Mouse (Mus musculus) left cerebral cortex, postnatal 36 days (tissue): Measurements from ENCODE around the gene Asb8. TPM values are rescaled to one million over a fixed set of nuclear protein-coding genes. Genes with fewer than 3 reads are reported as not detected.
A peak's percentile ranks its signal among the peaks of the same experiment; 100 is the strongest.

Experiments
- DNase-seq, 2 experiments: peaks; one replicate each; pipeline ENCODE4 v3.0.0; 2021 to 2022; ENCODE audit warnings: low spot score in 2 of 2, mixed read lengths in 1 of 2
- intact Hi-C: fragments of 180-260 bp; cut with DNase I; formaldehyde crosslinking; loops from one replicate; pipeline ENCODE4 v1.15.1; 2025
- total RNA-seq, 2 experiments: library from RNA; stranded (reverse); gene quantifications; 2 replicates each; pipeline ENCODE4 v1.2.3; 2021

The Asb8 gene
- total RNA-seq, 2 experiments from 2014 or later = 48.0 to 54.0 TPM

GRCm38 (mm10) chr15:98161026-98161805, 4.2 kb downstream of the Asb8 start:
- intact Hi-C loops = loop anchor here (10.0 kb wide), 1 partner anchor 196 kb away; the partner anchor contains the start of gene Tmem106c
- no peak for DNase-seq

GRCm38 (mm10) chr15:98157253-98157652, 8.2 kb downstream of the Asb8 start:
- DNase-seq = no peak

GRCm38 (mm10) chr15:98155944-98156343, 9.5 kb downstream of the Asb8 start:
- intact Hi-C loops = no loop called here
- no peak for DNase-seq

More at GRCm38 (mm10) chr15:98157253-98157652, 8.2 kb downstream of the Asb8 start:
- intact Hi-C loops = no loop called here

GRCm38 (mm10) chr15:98155272-98155671, 10.2 kb downstream of the Asb8 start:
- no peak for DNase-seq
- intact Hi-C loops = no loop called here

GRCm38 (mm10) chr15:98154631-98155030, 10.8 kb downstream of the Asb8 start:
- no peak for DNase-seq
- intact Hi-C loops = no loop called here

- no peak for DNase-seq
- intact Hi-C loops = no loop called here
These were observed 11.3 kb downstream of the Asb8 start for GRCm38 (mm10) chr15:98154146-98154545.

- DNase-seq = no peak
- intact Hi-C loops = no loop called here
These were observed 11.8 kb downstream of the Asb8 start for GRCm38 (mm10) chr15:98153625-98154024.

GRCm38 (mm10) chr15:98152916-98153315, 12.5 kb downstream of the Asb8 start:
- intact Hi-C loops = no loop called here
- DNase-seq = no peak

GRCm38 (mm10) chr15:98149166-98149602, 16.2 kb downstream of the Asb8 start:
- intact Hi-C loops = loop anchor here (5.0 kb wide), 2 partner anchors 42 to 57 kb away; partner anchors contain the start of genes Pfkm and Senp1
- DNase-seq = no peak

- intact Hi-C loops = loop anchor here (5.0 kb wide), 2 partner anchors 41 to 56 kb away; partner anchors contain the start of genes Pfkm and Senp1
- DNase-seq = no peak
These were observed 17.1 kb downstream of the Asb8 start for GRCm38 (mm10) chr15:98148356-98148755.

- DNase-seq = peak; percentile 94 to 95
- intact Hi-C loops = loop anchor here (5.0 kb wide), 2 partner anchors 38 to 53 kb away; partner anchors contain the start of genes Pfkm and Senp1
These were observed 19.8 kb downstream of the Asb8 start for GRCm38 (mm10) chr15:98145559-98146181.

GRCm38 (mm10) chr15:98144861-98145507, 20.4 kb downstream of the Asb8 start:
- no peak for DNase-seq
- intact Hi-C loops = loop anchor here (5.0 kb wide), 2 partner anchors 38 to 53 kb away; partner anchors contain the start of genes Pfkm and Senp1

- intact Hi-C loops = no loop called here
- no peak for DNase-seq
These were observed 22.9 kb downstream of the Asb8 start for GRCm38 (mm10) chr15:98142515-98142914.

- intact Hi-C loops = no loop called here
- no peak for DNase-seq
These were observed 24.6 kb downstream of the Asb8 start for GRCm38 (mm10) chr15:98140809-98141208.

- intact Hi-C loops = no loop called here
- no peak for DNase-seq
These were observed 25.7 kb downstream of the Asb8 start for GRCm38 (mm10) chr15:98139763-98140162.

- DNase-seq = no peak
- intact Hi-C loops = no loop called here
These were observed 28.6 kb downstream of the Asb8 start for GRCm38 (mm10) chr15:98136871-98137270.

- no peak for DNase-seq
- intact Hi-C loops = no loop called here
These were observed 29.8 kb downstream of the Asb8 start for GRCm38 (mm10) chr15:98135671-98136070.

GRCm38 (mm10) chr15:98134666-98135065, 30.8 kb downstream of the Asb8 start:
- DNase-seq = no peak
- intact Hi-C loops = no loop called here

GRCm38 (mm10) chr15:98134034-98134433, 31.4 kb downstream of the Asb8 start:
- no peak for DNase-seq
- intact Hi-C loops = no loop called here

GRCm38 (mm10) chr15:98133471-98133870, 32.0 kb downstream of the Asb8 start:
- intact Hi-C loops = no loop called here
- DNase-seq = no peak
